ENCODE assay signal across 8 mouse cellular contexts in genomic region chr17:24209043-24209915, GRCm38 (mm10). TPM values are rescaled to one million over a fixed set of nuclear protein-coding genes. Genes with fewer than 3 reads are reported as not detected.
DNase-seq lines count a peak whose midpoint lies in the region; ATAC-seq and TF ChIP-seq lines count a peak whose summit lies in the region.

Gene Ntn3, minus strand, starts transcription at chr17:24209531.

- WGBS in midbrain, embryonic 11.5 days: under 1% methylated on average over 30 of the region's 43 CpGs
- 1% methylated on average over 36 of the region's 43 CpGs for WGBS in stomach, embryonic 14.5 days

- no peaks in the 10 kb centered on the region for H3K9me3 ChIP-seq in erythroblast, embryonic 14.5 days (ENCODE audit: control insufficient read depth, low read length)
- H3K9me3 ChIP-seq in midbrain, embryonic 11.5 days (ENCODE audit: control insufficient read depth, low read length): no peaks in the 10 kb centered on the region
- no peaks in the 10 kb centered on the region for H3K9me3 ChIP-seq in stomach, embryonic 14.5 days (ENCODE audit: control insufficient read depth, low read depth, low read length)

- peaks cover 30% of the 10 kb centered on the region for H3K36me3 ChIP-seq in erythroblast, embryonic 14.5 days (ENCODE audit: control insufficient read depth)
- no peaks in the 10 kb centered on the region for H3K36me3 ChIP-seq in midbrain, embryonic 11.5 days (ENCODE audit: control insufficient read depth, insufficient read depth, low read length)
- no peaks in the 10 kb centered on the region for H3K36me3 ChIP-seq in stomach, embryonic 14.5 days (ENCODE audit: control insufficient read depth, insufficient read depth, low read length)

- no peak within 1 kb of the TSS for H3K27ac ChIP-seq in bone marrow macrophage, adult 2 months (ENCODE audit: insufficient read depth, low read depth, low read length)
- peak within 1 kb of the TSS; percentile 50; the same call in 1 of the 2 replicates for H3K27ac ChIP-seq in midbrain, embryonic 11.5 days (ENCODE audit: low read depth, low read length)
- H3K27ac ChIP-seq in stomach, embryonic 14.5 days (ENCODE audit: low read length): peak within 1 kb of the TSS; percentile 94

- H3K4me3 ChIP-seq in bone marrow macrophage, adult 2 months (ENCODE audit: insufficient read depth, low read length): peak within 1 kb of the TSS; percentile 14
- H3K4me3 ChIP-seq in erythroblast, embryonic 14.5 days (replicated peaks): peak within 1 kb of the TSS; percentile 78
- peak within 1 kb of the TSS; percentile 45 for H3K4me3 ChIP-seq in midbrain, embryonic 11.5 days (ENCODE audit: low read depth, low read length)
- H3K4me3 ChIP-seq in stomach, embryonic 14.5 days (ENCODE audit: low read depth, low read length): peak within 1 kb of the TSS; percentile 59

- peak; percentile 31 for ATAC-seq in midbrain, embryonic 11.5 days (ENCODE audit: low FRiP score)
- ATAC-seq in stomach, embryonic 14.5 days (ENCODE audit: insufficient number of reproducible peaks, insufficient read depth, low FRiP score, low read depth): peak; percentile 67

- peak; percentile 96 for DNase-seq in heart, adult 11 months
- DNase-seq in heart, adult 8-10 months (ENCODE audit: low spot score): no peak
- peak; percentile 45 for DNase-seq in heart, postnatal 25 days (ENCODE audit: low spot score)
- DNase-seq in left cerebral cortex, postnatal 4 days: peak; percentile 87
- peak; percentile 94 for DNase-seq in midbrain, embryonic 11.5 days (ENCODE audit: low spot score, missing footprints)

- TF ChIP-seq CTCF in bone marrow macrophage, adult 2 months (IDR thresholded peaks at IDR 0.05; ENCODE audit: low read depth, low read length): no peak

- H3K4me1 ChIP-seq in bone marrow macrophage, adult 2 months (ENCODE audit: control insufficient read depth, insufficient read depth, low read length): peaks cover 21% of the 10 kb centered on the region
- peaks cover 91% of the 10 kb centered on the region for H3K4me1 ChIP-seq in erythroblast, embryonic 14.5 days (ENCODE audit: control insufficient read depth)
- H3K4me1 ChIP-seq in midbrain, embryonic 11.5 days (ENCODE audit: control insufficient read depth, insufficient read depth, low read length): peaks cover 64% of the 10 kb centered on the region
- H3K4me1 ChIP-seq in stomach, embryonic 14.5 days (ENCODE audit: control insufficient read depth, insufficient read depth, low read length): peaks cover 67% of the 10 kb centered on the region

- intact Hi-C loops in heart, postnatal 25 days (cut with DNase I): no loop called here
- intact Hi-C loops in left cerebral cortex, postnatal 4 days (cut with DNase I): no loop called here

- peak within 1 kb of the TSS; percentile 89 for H3K4me2 ChIP-seq in midbrain, embryonic 11.5 days
- H3K4me2 ChIP-seq in stomach, embryonic 14.5 days (replicated peaks; ENCODE audit: low read depth, low read length): peak within 1 kb of the TSS; percentile 89

- H3K27me3 ChIP-seq in erythroblast, embryonic 14.5 days (ENCODE audit: control insufficient read depth): peaks cover 13% of the 10 kb centered on the region
- H3K27me3 ChIP-seq in midbrain, embryonic 11.5 days (ENCODE audit: control insufficient read depth, insufficient read depth, low read length): peaks cover 34% of the 10 kb centered on the region
- H3K27me3 ChIP-seq in stomach, embryonic 14.5 days (ENCODE audit: control insufficient read depth, insufficient read depth, low read length): no peaks in the 10 kb centered on the region

- peak within 1 kb of the TSS; percentile 76 for H3K9ac ChIP-seq in midbrain, embryonic 11.5 days (ENCODE audit: low read length)
- H3K9ac ChIP-seq in stomach, embryonic 14.5 days (replicated peaks; ENCODE audit: low read depth, low read length): peak within 1 kb of the TSS; percentile 73

- no peak for TF ChIP-seq POLR2A in bone marrow macrophage, adult 2 months (IDR thresholded peaks at IDR 0.05; ENCODE audit: borderline replicate concordance, low read depth, low read length)

RNA-seq across cellular contexts. Expression of gene Ntn3, which starts in this region (rescaled TPM):
- total RNA-seq in heart, adult 8-10 months (2022): 1 to 10 TPM in 2 of 4 experiments, under 1 TPM in 2; 0.66 to 1.5 (median 0.89) TPM
- polyA plus RNA-seq in bone marrow macrophage, adult 2 months (2012; ENCODE audit: insufficient read depth, insufficient read length, missing spikeins): 0.47 TPM in 1 of 2 replicates, not detected in the other
- 0.36 and 0.47 TPM in 2 replicates for polyA plus RNA-seq in erythroblast, embryonic 14.5 days (2012)
- total RNA-seq in heart, postnatal 25 days (2021): under 1 TPM; 0.64 to 0.73 TPM
- 10 to 100 TPM; 15.8 to 16.4 TPM for total RNA-seq in left cerebral cortex, postnatal 4 days (2021)
- 2.3 and 3.0 TPM in 2 replicates for polyA plus RNA-seq in midbrain, embryonic 11.5 days (2014; fragmentation: Nextera tagmentation; extraction: Ambion mirVana)
- 10.2 and 10.4 TPM in 2 replicates for polyA plus RNA-seq in stomach, embryonic 14.5 days (2014; fragmentation: Nextera tagmentation; extraction: Ambion mirVana)

Comparison
In these comparisons a context has a peak if more than half of its experiments do, and no peak if none do; other contexts are left out.
1. RNA of gene Ntn3 (total RNA-seq): 15.8 to 16.4 TPM in left cerebral cortex, postnatal 4 days; 0.66 to 1.5 TPM in heart, adult 8-10 months and 0.64 to 0.73 TPM in heart, postnatal 25 days; every median in the first group is over 4 times any median in the second.
2. Peak in DNase-seq in heart, postnatal 25 days; RNA of the gene not detected or under 1 TPM.
3. H3K4me3 ChIP-seq: peak in every context shown above with its lines; median percentile 78 in erythroblast, embryonic 14.5 days; 59 in stomach, embryonic 14.5 days; 45 in midbrain, embryonic 11.5 days; 14 in bone marrow macrophage, adult 2 months.